Mouse (Mus musculus) liver, adult (tissue): ENCODE results near the gene Coq6.

ENCODE experiments used
- GATA4 ChIP-seq: IDR thresholded peaks from 2 replicates; pipeline ENCODE4 v1.6.1; 2014; ENCODE audit warnings: mild to moderate bottlenecking, low read length; ENCODE audit not compliant: insufficient replicate concordance

Gene Coq6

DNA sequence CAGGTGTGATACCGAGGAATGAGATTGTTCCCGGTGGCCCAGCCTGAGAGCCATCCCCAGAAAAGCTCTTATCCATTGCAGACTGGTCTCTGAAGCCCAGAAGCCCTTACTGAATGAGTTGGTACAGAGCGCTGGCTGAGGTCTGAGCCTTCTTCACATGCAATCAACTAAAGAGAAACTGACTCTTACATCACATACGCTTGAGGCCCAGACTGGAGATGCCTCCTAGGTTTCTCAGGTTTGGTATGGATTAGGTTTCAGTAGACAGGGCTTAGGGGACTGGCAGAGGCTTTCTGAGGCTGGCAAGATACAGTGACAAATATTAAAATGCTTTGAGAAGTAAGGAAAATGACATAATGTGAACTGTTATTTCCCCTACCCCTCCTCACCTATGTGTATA lies 24.0 kb downstream of the Coq6 start:
- no peak for TF ChIP-seq GATA4

DNA sequence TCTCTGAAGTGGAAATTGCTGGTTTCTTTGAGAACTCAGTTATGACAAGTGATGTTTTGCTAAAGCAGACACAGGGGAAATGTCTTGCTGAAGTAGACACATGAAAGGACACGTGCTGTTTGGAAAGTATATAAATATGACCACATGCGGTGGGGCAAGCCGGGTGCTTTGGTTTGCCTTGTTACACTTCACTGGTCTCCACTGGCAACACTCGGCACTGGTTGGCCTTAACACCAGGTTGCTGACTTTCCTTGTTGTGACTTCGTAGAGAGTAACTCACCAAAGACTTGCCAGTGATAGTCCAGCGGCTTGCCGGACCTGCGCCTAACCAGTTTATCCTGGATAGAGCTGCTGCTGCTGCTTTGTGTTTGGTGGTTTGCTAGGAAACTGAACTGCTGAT lies 26.6 kb downstream of the Coq6 start:
- TF ChIP-seq GATA4: no peak

DNA sequence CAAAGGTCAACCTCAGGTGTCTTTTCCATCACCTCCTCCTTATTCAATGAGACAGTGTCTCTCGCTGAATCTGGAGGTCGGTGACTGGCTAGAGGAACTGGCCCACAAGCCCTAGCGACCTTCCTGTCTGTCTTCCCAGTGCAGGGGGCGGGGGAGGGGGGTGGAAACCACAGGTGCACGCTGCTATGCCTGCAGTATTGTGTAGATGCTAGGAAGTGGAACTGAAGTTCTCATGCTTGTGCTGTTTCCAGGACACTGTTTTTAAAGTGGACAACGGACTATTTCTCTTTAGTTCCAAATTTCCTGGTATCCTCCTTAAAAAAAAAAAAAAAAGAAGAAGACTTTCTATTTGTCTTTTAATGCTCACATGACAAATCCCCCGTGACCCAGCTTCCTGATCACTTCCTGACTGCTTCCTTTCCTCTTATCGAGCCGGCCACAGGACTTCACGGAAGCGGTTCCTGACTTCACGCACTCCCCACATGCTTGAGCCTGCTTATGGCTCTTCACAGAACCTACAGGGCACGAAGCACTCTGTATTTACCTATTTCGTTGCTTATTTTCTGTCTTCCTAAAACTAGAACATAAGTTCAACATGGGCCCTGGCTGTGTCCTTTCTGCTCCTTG lies 27.4 kb downstream of the Coq6 start:
- peak; percentile 60; the same call in 1 of the 2 replicates for TF ChIP-seq GATA4

DNA sequence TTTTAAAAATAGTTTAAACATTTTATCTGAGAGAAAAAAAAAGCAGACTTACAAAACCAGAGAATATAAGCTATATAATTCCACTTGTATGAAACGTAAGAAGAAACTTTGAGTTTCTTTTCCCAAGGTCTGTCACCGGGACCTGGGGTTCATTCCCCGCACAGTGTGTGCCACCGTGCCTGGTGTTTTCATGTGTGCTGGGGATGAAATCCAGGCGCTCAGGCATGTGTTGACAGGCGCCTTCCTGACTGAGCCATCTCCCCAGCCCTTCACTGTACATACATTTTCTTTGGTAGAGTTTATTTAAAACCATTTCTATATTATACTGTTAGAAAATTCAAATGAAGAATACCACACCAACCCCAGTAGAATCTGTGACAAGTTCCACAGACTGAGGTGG lies 28.9 kb downstream of the Coq6 start:
- TF ChIP-seq GATA4: no peak

DNA sequence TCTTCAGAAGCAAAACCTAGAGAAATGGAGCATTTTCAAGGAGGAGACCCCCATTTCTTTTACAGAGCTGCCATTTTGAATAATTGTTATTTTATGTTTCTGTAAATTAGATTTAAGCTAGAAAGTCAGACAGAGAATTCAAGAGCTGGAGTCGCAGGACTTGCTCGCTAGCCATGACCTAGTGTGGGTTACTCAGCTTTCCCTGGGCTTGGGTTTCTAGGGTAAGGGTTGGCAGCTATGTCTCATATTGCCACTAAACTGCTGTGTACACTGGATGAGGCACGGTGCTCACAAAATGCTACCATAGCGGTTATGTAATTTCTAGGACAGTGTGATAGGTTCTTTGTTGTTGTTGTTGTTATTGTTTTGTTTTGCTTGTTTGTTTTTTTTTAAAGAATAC lies 31.2 kb downstream of the Coq6 start:
- no peak for TF ChIP-seq GATA4

DNA sequence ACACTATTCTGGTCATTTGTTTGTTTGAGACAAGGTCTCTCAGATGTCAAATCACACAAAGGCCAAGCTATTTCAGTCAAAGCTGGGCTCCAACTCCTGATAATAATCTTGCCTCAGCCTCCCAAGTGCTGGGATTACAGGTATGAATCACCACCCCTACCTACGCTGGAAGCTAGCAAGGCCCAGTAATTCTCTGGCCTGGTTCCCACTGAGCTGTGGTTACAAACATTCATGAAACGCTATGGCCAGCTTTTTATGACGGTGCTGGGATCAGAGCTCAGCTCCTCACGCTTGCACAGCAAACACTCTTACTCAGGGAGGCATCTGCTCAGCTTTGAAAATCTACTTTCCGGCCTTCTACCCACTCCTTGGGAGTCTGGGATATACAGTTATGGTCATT lies 32.4 kb downstream of the Coq6 start:
- no peak for TF ChIP-seq GATA4

DNA sequence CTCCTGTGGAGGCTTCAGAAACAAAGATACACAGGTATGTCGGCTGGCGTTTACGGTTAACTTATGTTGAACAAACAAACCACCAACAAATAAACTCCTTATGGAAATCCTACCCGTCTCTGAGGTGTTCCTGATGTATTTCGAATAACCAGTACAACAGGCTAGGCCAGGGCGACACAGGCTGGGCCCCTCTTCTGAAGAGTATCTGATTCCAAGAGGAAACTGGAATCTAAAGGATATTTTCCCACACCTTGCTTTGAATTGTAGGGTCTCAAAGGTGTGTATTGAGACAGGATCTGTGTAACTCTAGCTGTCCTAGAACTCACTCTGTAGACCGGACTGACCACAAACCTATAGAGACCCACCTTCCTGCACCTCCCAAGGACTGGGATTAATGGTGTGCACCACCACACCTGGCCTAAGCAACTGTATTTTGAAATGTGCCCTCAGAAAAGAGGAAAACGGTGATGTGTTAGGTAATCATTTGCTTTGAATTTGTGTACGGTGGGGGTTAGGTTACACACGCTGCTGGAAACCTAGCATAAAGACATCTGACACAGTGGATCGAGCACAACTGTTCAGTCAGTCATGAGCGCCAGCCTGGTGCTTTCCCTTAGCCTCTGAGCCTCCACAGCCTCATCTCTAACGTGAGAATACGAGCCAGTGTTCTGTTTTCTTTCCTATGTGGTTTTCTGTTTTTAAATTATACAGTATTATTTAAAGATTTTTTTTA lies 35.7 kb downstream of the Coq6 start:
- TF ChIP-seq GATA4: no peak

DNA sequence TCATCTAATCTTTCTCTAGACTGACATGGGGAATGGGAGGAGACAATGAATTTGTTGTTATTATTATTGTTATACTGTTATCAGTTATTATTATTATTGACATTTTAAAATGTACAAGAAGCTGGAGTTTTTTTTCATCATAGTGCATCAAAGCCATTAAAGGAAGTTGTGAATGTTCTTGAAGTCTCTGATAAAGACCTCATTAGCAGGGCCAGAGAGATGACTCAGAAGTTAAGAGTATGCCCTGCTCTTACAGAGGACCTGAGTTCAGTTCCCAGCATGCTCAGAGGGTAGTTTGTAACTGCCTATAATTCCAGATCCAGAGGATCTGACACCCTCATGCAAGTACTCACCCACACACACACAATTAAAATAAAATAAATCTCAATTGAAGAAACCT lies 36.2 kb downstream of the Coq6 start:
- no peak for TF ChIP-seq GATA4

DNA sequence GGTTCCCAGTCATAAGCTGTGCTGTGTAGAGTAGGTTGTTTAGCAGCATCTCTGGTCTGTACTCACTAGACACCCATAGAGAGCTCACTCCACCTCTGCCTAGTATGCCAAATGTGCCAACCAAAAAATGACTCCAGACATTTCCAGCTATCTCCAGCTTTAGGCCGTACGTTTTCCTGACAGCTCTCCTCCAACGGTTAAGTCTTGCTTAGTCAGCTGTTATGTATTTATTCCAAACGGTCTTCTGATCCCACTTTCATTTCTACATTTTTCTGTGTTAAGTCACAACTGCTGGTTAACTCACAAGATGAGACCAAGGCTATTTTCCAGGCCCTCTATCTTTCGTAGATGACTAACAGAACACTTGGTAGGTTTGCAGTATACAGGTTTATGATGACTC lies 37.2 kb downstream of the Coq6 start:
- no peak for TF ChIP-seq GATA4

DNA sequence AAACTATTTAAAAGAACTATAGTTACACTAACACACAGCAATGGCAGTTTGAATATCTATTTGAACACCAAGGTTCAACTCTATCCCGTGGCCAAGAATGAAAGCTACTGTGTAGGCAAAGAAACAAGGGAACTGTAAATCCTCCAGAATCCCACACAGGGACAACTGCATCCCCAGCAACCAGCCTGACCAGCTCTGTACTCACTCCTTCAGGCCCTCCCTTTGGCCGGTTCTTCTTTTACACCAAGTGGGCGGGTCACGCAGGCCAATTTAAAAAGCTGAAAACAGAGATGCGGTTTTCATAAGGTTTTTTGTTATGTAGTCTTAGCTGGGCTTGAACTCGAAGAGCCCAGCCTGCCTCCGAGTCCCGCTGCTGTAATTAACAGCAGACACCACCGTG lies 37.7 kb downstream of the Coq6 start:
- TF ChIP-seq GATA4: no peak

DNA sequence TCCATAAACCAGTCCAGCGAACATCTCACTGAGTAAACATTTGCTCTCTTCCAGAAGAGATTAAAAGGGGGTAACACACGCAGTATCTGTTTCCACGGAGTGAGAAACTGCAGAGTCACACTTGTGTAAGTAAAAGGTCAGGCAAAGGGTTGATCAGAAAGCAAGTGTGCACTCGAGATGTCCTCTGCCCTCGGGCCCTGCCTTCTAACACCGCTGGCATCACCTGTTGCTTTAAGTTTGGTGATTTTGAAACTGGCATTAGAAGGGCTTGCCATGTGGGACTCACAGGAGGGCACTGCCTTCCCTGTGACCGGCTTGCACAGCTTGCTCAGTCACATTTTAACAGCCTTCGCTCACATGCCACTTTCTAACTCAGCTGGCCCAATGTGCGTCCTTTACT lies 38.2 kb downstream of the Coq6 start:
- no peak for TF ChIP-seq GATA4

DNA sequence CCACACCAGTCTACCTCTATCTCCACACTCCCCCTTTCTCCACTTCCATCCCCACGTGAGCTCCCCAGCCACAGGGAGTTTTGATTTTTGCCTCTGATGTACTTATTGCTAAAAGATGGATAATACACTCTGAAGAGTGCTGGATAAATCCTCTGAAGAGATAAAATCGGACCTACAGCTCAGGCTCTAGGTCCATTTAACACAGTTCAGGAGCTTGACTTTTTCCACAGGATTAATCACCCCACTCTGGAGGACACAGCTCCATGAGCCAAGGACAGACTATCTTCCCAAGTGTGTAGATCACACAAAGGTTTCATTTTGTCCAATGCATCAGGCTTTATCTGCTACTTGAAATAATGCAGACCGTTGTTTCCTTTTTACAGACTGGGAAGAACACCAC lies 38.6 kb downstream of the Coq6 start:
- no peak for TF ChIP-seq GATA4

DNA sequence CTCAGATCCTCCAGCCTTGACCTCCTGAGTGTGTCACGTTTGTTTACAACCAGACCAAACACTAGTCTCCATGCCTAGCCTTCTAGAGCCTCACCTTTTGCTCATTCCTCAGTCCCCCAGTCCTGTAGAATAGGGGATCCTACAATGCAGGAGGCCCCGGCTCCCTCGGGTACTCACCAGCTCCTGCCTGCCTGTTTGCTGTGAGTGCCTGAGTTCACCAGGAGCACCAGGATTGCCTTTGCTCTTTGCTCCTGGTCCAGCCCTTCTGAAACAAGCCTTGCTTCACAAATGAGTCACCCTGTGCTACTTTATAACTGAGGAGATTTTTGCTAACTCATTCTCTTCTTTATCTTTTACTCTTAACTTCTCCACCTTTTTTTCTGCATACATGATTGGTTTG lies 39.2 kb downstream of the Coq6 start:
- TF ChIP-seq GATA4: peak; percentile 41; the same call in 1 of the 2 replicates

DNA sequence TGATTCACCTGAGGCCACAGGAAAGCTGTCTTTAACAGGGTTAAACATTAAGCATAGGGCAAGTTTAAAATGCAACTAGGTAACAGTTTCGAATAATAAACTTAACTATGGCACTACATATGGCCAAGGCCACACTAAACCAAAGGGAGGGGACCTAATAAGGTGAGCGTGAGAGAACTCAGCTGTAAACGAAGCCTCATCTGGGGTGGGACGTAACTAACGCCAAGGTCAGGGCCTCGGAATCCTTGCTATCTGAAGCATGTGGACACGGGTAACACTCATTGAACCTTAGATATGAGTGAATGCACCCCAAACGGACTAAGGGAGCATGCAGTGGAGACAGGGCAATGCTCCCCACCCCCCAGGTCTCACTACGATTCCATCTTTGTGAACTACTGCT lies 41.5 kb downstream of the Coq6 start:
- no peak for TF ChIP-seq GATA4

DNA sequence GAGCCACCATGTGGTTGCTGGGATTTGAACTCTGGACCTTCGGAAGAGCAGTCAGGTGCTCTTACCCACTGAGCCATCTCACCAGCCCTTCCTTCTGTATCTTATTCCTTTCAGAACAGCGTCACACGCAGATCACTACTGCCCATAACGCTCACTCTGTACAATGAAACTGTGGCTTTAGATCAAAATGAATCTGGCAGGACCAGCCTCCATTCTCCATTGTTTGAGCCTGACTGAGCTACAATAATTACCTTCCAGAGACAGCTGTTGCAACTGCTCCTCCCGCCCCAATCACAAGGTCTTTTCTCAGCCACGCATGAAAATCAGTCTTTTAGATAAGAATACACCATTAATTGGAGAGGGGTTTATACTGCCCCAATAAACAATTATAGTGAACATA lies 43.1 kb downstream of the Coq6 start:
- no peak for TF ChIP-seq GATA4

DNA sequence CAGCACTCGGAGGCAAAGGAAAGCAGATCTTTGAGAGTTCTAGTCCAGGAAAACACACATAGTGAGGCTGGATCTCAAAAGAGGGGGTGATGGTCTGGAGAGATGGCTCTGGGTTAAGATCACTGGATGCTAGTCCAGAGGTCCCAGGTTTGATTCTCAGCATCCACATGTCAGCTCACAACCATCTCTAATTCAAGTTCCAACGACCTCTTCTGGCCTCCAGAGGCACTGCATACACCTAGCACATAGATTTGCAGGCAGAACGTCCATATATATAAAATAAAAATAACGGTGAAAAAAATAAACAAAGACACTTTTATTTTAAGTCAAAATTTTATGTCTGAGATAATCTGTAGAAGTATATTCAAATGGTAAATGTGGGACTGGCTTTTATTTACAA lies 45.8 kb downstream of the Coq6 start:
- TF ChIP-seq GATA4: no peak

DNA sequence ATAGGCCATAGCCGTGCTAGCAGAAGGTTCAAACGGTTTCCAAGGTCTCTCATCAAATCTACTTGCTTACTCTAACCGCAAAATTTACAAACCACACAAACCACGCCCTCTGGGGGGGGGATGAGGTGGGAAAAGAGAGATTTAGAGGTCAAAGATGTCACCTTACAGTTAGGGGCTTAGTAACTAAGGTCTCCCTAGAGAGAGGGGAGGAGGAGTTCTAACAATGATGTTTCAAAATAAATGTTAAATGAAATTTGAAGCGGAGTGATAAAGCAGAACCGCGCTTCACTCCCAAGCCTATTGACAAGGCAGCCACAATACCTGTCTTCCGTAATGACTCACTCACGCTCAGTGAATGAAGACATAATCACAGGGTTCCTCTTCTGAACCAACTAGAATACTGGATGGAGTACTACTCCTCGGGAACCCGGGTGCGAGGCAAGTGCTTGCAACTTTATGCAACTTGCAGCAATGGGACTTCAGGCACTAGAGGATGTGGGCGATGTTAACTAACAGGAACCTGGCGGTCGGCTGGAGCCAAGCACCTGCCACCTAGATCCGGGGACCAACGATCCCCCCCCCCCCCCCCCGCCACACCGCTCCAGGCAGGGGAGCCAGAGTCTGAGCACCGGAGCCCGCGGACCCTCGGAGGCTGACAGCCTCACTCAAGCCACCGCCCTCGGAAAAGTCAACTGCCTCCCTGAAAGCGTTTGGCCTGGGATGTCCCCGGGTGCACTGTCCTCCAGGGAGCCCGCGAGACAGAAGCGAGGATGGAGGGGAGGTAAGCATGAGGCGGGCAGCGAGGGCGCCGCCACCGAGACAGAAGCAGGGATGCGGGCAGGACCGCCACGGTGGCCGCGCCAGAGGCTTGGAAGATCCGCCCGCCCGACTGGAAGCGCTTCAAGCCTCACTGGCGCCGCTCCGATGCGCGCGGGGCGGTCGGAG lies 46.7 kb downstream of the Coq6 start:
- no peak for TF ChIP-seq GATA4
